Mouse (Mus musculus): ENCODE measurements around the gene Ugt1a6a. TPM values are rescaled to one million over a fixed set of nuclear protein-coding genes. Genes with fewer than 3 reads are reported as not detected.

Ugt1a6a gene
- total and polyA plus RNA-seq, 3 experiments, result not detected

DNA sequence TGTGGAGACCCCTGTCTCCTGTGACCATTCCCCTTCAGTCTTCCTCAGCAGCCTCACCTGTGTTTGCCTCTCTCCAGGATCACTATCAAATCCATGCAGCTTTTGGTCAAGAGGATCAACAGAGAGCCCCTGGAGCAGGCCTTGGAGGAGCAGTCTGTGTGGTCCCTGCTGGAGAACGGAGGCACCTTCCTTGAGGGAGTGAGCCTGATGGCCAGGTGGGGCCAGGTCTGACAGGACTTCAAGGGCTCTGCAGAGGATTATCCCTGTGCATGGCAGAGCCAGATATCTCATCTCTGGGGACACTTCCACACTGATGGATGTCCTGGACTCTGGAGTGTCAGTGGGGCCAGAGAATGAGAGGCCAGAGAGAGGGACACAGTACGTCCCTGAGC lies 120.9 kb downstream of the Ugt1a6a start:
- H3K9me3 ChIP-seq (replicated peaks; ENCODE audit: insufficient read depth, low read length), result no peaks in the 10 kb centered on the region
- no peaks in the 10 kb centered on the region for H3K36me3 ChIP-seq (ENCODE audit: control insufficient read depth in 1 of 2, insufficient read depth in 2 of 2, low read length in 2 of 2)
- H3K27ac ChIP-seq (ENCODE audit: control insufficient read depth, low read depth, low read length), result no peak overlapping the region
- TF ChIP-seq ZKSCAN1 (IDR thresholded peaks at IDR 0.05; ENCODE audit: low read depth, low read length) (no peak), MEF2A (IDR thresholded peaks at IDR 0.05; ENCODE audit: extremely low read depth, insufficient replicate concordance, low read depth, low read length, poor library complexity, severe bottlenecking) (no peak), TCF12 (IDR thresholded peaks at IDR 0.05; ENCODE audit: low read depth, low read length) (no peak), UBTF (IDR thresholded peaks at IDR 0.05; ENCODE audit: borderline replicate concordance, insufficient read depth, low read depth, low read length) (no peak), MAFK (IDR thresholded peaks at IDR 0.05; ENCODE audit: borderline replicate concordance, low read depth, low read length) (no peak), EP300 (IDR thresholded peaks at IDR 0.05; ENCODE audit: low read depth in 1 of 2, low read length in 2 of 2) (no peak), RCOR1 (IDR thresholded peaks at IDR 0.05; ENCODE audit: low read depth, low read length) (no peak), USF2 (IDR thresholded peaks at IDR 0.05; ENCODE audit: borderline replicate concordance in 1 of 2, insufficient read depth in 1 of 2, low read depth in 1 of 2, low read length in 2 of 2) (no peak)
- DNase-seq (ENCODE audit: low read depth, low spot score), result no peak
- no peaks in the 10 kb centered on the region for H3K27me3 ChIP-seq (ENCODE audit: control insufficient read depth in 1 of 2, insufficient read depth in 2 of 2, low read length in 2 of 2)
- no peaks in the 10 kb centered on the region for H3K79me2 ChIP-seq (ENCODE audit: control insufficient read depth, insufficient read depth, low read length, poor library complexity)
- no peak overlapping the region for H3K4me3 ChIP-seq (ENCODE audit: control insufficient read depth in 1 of 2, insufficient read depth in 1 of 2, low read depth in 2 of 2, low read length in 2 of 2)
- H3K4me1 ChIP-seq (ENCODE audit: control insufficient read depth in 1 of 2, insufficient read depth in 2 of 2, low read length in 2 of 2), result 0 out of 4 replicates have a peak, but pooled peaks cover 0 to 3% of the 10 kb centered on the region in 2 experiments
- no peak overlapping the region for H3K9ac ChIP-seq (ENCODE audit: control insufficient read depth, low read depth, low read length, poor library complexity, severe bottlenecking)

DNA sequence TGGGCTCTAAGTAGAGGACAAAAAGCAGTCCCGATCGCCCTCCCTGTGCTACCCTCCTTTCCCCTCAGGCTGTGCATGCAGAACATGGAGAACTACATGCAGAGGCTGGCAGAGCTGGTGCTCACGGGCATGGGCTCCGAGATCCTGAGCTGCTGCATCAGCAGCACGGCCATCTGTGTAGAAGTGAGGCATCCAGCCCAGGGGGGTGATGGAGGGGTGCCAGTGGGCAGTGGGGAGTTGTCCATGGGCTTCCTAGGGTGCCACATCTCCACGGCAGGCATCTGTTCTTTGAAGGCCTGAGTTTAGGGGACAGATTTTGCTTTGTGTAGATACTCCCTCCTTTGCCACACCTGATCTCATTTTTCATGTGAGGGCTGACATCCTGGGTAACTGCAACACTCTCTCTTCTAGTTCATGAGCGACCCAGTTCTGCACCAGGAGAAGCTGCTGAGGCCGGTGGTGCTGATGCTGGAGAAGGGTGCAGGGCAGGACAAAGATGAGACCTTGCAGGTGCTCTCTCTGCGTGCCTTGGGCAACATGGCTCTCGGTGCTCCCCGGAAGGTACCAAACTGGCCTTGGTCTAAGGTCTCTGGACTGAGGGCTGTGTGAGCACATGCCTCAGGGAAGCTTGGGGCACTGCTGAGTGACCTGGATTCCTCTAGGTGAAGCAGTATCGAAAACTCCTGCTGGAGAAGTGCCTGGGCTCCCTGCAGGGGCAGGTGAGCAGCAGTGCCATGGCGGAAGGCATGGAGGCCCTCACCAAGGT lies 121.6 kb downstream of the Ugt1a6a start:
- no peaks in the 10 kb centered on the region for H3K27me3 ChIP-seq (ENCODE audit: control insufficient read depth in 1 of 2, insufficient read depth in 2 of 2, low read length in 2 of 2)
- H3K27ac ChIP-seq (ENCODE audit: control insufficient read depth, low read depth, low read length), result no peak overlapping the region
- H3K9ac ChIP-seq (ENCODE audit: control insufficient read depth, low read depth, low read length, poor library complexity, severe bottlenecking), result no peak overlapping the region
- no peak for TF ChIP-seq KAT2A (conservative IDR thresholded peaks at IDR 0.05; ENCODE audit: low read depth, low read length)
- TF ChIP-seq RAD21 (IDR thresholded peaks at IDR 0.05; ENCODE audit: low read depth, low read length), result no peak
- no peak for TF ChIP-seq BHLHE40 (IDR thresholded peaks at IDR 0.05; ENCODE audit: borderline replicate concordance, low read depth, low read length)
- no peak for TF ChIP-seq MYC (IDR thresholded peaks at IDR 0.05; ENCODE audit: low read depth, low read length)
- TF ChIP-seq MAX (IDR thresholded peaks at IDR 0.05; ENCODE audit: low read length), result no peak
- no peak for TF ChIP-seq POLR2AphosphoS5 (IDR thresholded peaks at IDR 0.05; ENCODE audit: borderline replicate concordance, low read depth, low read length)
- no peak for TF ChIP-seq SIN3A (IDR thresholded peaks at IDR 0.05; ENCODE audit: low read length)
- no peak for TF ChIP-seq MXI1 (IDR thresholded peaks at IDR 0.05; ENCODE audit: low read depth, low read length)
- TF ChIP-seq POLR2AphosphoS2 (IDR thresholded peaks at IDR 0.05; ENCODE audit: low read length), result no peak
- DNase-seq (ENCODE audit: low read depth, low spot score), result no peak
- 0 out of 4 replicates have a peak, but pooled peaks cover 0 to 3% of the 10 kb centered on the region in 2 experiments for H3K4me1 ChIP-seq (ENCODE audit: control insufficient read depth in 1 of 2, insufficient read depth in 2 of 2, low read length in 2 of 2)
- no peaks in the 10 kb centered on the region for H3K9me3 ChIP-seq (replicated peaks; ENCODE audit: insufficient read depth, low read length)
- no peak overlapping the region for H3K4me3 ChIP-seq (ENCODE audit: control insufficient read depth in 1 of 2, insufficient read depth in 1 of 2, low read depth in 2 of 2, low read length in 2 of 2)
- H3K79me2 ChIP-seq (ENCODE audit: control insufficient read depth, insufficient read depth, low read length, poor library complexity), result no peaks in the 10 kb centered on the region
- H3K36me3 ChIP-seq (ENCODE audit: control insufficient read depth in 1 of 2, insufficient read depth in 2 of 2, low read length in 2 of 2), result peaks cover 0 to 4% of the 10 kb centered on the region in 2 experiments; a peak in 2 of 4 replicates
